Mouse (Mus musculus) lung, postnatal 25 days (tissue): ENCODE measurements around the gene Ttll5.

Source experiments
- DNase-seq: peaks from one replicate; pipeline ENCODE4 v3.0.0; 2022; ENCODE audit warnings: low spot score

Gene Ttll5

GRCm38 (mm10) chr12:86014621-86015020, 190.2 kb downstream of the Ttll5 start:
- DNase-seq, result no peak

GRCm38 (mm10) chr12:86015114-86015513, 190.7 kb downstream of the Ttll5 start:
- DNase-seq, result no peak

GRCm38 (mm10) chr12:86017360-86017759, 192.9 kb downstream of the Ttll5 start:
- DNase-seq, result no peak

- DNase-seq, result no peak
These were observed 197.1 kb downstream of the Ttll5 start for GRCm38 (mm10) chr12:86021583-86021982.

- DNase-seq, result no peak
These were observed 198.0 kb downstream of the Ttll5 start for GRCm38 (mm10) chr12:86022282-86022984.

- DNase-seq, result peak; percentile 68
These were observed 198.8 kb downstream of the Ttll5 start for GRCm38 (mm10) chr12:86023081-86023871.

- no peak for DNase-seq
These were observed 200.0 kb downstream of the Ttll5 start for GRCm38 (mm10) chr12:86024426-86024825.

GRCm38 (mm10) chr12:86025480-86025879, 201.0 kb downstream of the Ttll5 start:
- DNase-seq, result no peak

- no peak for DNase-seq
These were observed 202.5 kb downstream of the Ttll5 start for GRCm38 (mm10) chr12:86027000-86027399.

GRCm38 (mm10) chr12:86027747-86028146, 203.3 kb downstream of the Ttll5 start:
- DNase-seq, result no peak

- no peak for DNase-seq
These were observed 206.5 kb downstream of the Ttll5 start for GRCm38 (mm10) chr12:86030932-86031331.

GRCm38 (mm10) chr12:86035586-86035985, 211.1 kb downstream of the Ttll5 start:
- no peak for DNase-seq

- no peak for DNase-seq
These were observed 212.1 kb downstream of the Ttll5 start for GRCm38 (mm10) chr12:86036368-86037166.

- DNase-seq, result no peak
These were observed 212.9 kb downstream of the Ttll5 start for GRCm38 (mm10) chr12:86037235-86037921.

GRCm38 (mm10) chr12:86039078-86039477, 214.6 kb downstream of the Ttll5 start:
- no peak for DNase-seq

- no peak for DNase-seq
These were observed 215.3 kb downstream of the Ttll5 start for GRCm38 (mm10) chr12:86039751-86040150.

- no peak for DNase-seq
These were observed 221.7 kb downstream of the Ttll5 start for GRCm38 (mm10) chr12:86046141-86046540.

GRCm38 (mm10) chr12:86046776-86047175, 222.3 kb downstream of the Ttll5 start:
- no peak for DNase-seq

GRCm38 (mm10) chr12:86047376-86047775, 222.9 kb downstream of the Ttll5 start:
- DNase-seq, result no peak

GRCm38 (mm10) chr12:86049813-86050212, 225.4 kb downstream of the Ttll5 start:
- no peak for DNase-seq

GRCm38 (mm10) chr12:86051477-86051876, 227.0 kb downstream of the Ttll5 start:
- DNase-seq, result no peak

- DNase-seq, result no peak
These were observed 230.8 kb downstream of the Ttll5 start for GRCm38 (mm10) chr12:86055306-86055705.
